Mouse (Mus musculus) erythroblast, embryonic 14.5 days (primary cell): Measurements from ENCODE around the gene Nemp1.

Experiments used
- GATA1 ChIP-seq: IDR thresholded peaks from 2 replicates; pipeline ENCODE4 v1.6.1; 2012; ENCODE audit warnings: low read length, inconsistent platforms, mixed read lengths
- TAL1 ChIP-seq: IDR thresholded peaks from 3 replicates; pipeline ENCODE4 v1.6.1; 2012; ENCODE audit warnings: low read length, inconsistent platforms, mixed read lengths

GRCm38 (mm10) chr10:127731397-127731796, 64.7 kb downstream of the Nemp1 start:
- TF ChIP-seq TAL1 (no peak), GATA1 (no peak)
